Mouse (Mus musculus): ENCODE results near the gene Mrps23. TPM values are rescaled to one million over a fixed set of nuclear protein-coding genes. Genes with fewer than 3 reads are reported as not detected.

Mrps23 gene
- polyA plus RNA-seq, 1 experiment from 2014 or later = 93.9 TPM

- Histone ChIP-seq H3K9ac (no peak overlapping the region), H3K36me3 (no peaks in the 10 kb centered on the region), H3K4me2 (no peak overlapping the region), H3K27me3 (no peaks in the 10 kb centered on the region), H3K27ac (peak overlapping the region; percentile 71), H3K4me1 (replicated peaks) (peaks cover 43% of the 10 kb centered on the region), H3K4me3 (no peak overlapping the region), H3K9me3 (replicated peaks) (no peaks in the 10 kb centered on the region)
- no peak for ATAC-seq (replicated peaks; ENCODE audit: insufficient number of reproducible peaks, insufficient read depth, low FRiP score, low read depth)
- 55% methylated on average over 7 of the region's 7 CpGs for WGBS
These were observed 49.5 kb downstream of the Mrps23 start for GRCm38 (mm10) chr11:88253514-88254167.

- no peak for ATAC-seq (replicated peaks; ENCODE audit: insufficient number of reproducible peaks, insufficient read depth, low FRiP score, low read depth)
These were observed 53.5 kb downstream of the Mrps23 start for GRCm38 (mm10) chr11:88257700-88258099.

GRCm38 (mm10) chr11:88258212-88258611 is 54.0 kb downstream of the Mrps23 start:
- no peak overlapping the region for H3K4me2 ChIP-seq
- no peaks in the 10 kb centered on the region for H3K36me3 ChIP-seq
- H3K4me1 ChIP-seq (replicated peaks) = peaks cover 17% of the 10 kb centered on the region
- no peaks in the 10 kb centered on the region for H3K9me3 ChIP-seq (replicated peaks)
- no peak overlapping the region for H3K27ac ChIP-seq
- no peak overlapping the region for H3K9ac ChIP-seq
- WGBS = 76% methylated on average over 4 of the region's 4 CpGs
- no peak for ATAC-seq (replicated peaks; ENCODE audit: insufficient number of reproducible peaks, insufficient read depth, low FRiP score, low read depth)
- no peaks in the 10 kb centered on the region for H3K27me3 ChIP-seq
- H3K4me3 ChIP-seq = no peak overlapping the region

More at GRCm38 (mm10) chr11:88257700-88258099, 53.5 kb downstream of the Mrps23 start:
- Histone ChIP-seq H3K9me3 (replicated peaks) (no peaks in the 10 kb centered on the region), H3K4me3 (no peak overlapping the region), H3K36me3 (no peaks in the 10 kb centered on the region), H3K27ac (no peak overlapping the region), H3K9ac (no peak overlapping the region), H3K4me2 (no peak overlapping the region), H3K27me3 (no peaks in the 10 kb centered on the region), H3K4me1 (replicated peaks) (peaks cover 22% of the 10 kb centered on the region)
- WGBS = 81% methylated on average over 4 of the region's 4 CpGs

GRCm38 (mm10) chr11:88260463-88260862 is 56.3 kb downstream of the Mrps23 start:
- no peak overlapping the region for H3K9ac ChIP-seq

More at GRCm38 (mm10) chr11:88260463-88260862, 56.3 kb downstream of the Mrps23 start:
- ATAC-seq (replicated peaks; ENCODE audit: insufficient number of reproducible peaks, insufficient read depth, low FRiP score, low read depth) = no peak
- Histone ChIP-seq H3K27me3 (no peaks in the 10 kb centered on the region), H3K9me3 (replicated peaks) (no peaks in the 10 kb centered on the region), H3K36me3 (no peaks in the 10 kb centered on the region), H3K4me2 (no peak overlapping the region), H3K4me1 (replicated peaks) (peaks cover 9% of the 10 kb centered on the region), H3K27ac (peak overlapping the region; percentile 23), H3K4me3 (no peak overlapping the region)
- WGBS = 24% methylated on average over 7 of the region's 7 CpGs

Other genes with a start within 250 kb of the Mrps23 start
- 23.1 and 24.9 TPM in 2 replicates for gene Dynll2, start 216.9 kb upstream of the Mrps23 start, polyA plus RNA-seq (2015; fragmentation: Nextera tagmentation; extraction: Ambion mirVana)
- gene Srsf1, start 157.0 kb upstream of the Mrps23 start, polyA plus RNA-seq (2015; fragmentation: Nextera tagmentation; extraction: Ambion mirVana) = 149 and 172 TPM in 2 replicates
- 22.2 and 24.9 TPM in 2 replicates for gene Vezf1, start 136.1 kb upstream of the Mrps23 start, polyA plus RNA-seq (2015; fragmentation: Nextera tagmentation; extraction: Ambion mirVana)
- 18.4 and 20.3 TPM in 2 replicates for gene Cuedc1, start 106.3 kb upstream of the Mrps23 start, polyA plus RNA-seq (2015; fragmentation: Nextera tagmentation; extraction: Ambion mirVana)
- gene Ccdc182, start 89.7 kb downstream of the Mrps23 start, polyA plus RNA-seq (2015; fragmentation: Nextera tagmentation; extraction: Ambion mirVana) = not detected in 2 replicates